Mouse (Mus musculus) lung, adult 2 months (tissue): ENCODE results near the gene Rnf13. TPM values are rescaled to one million over a fixed set of nuclear protein-coding genes. Genes with fewer than 3 reads are reported as not detected.
A peak's percentile ranks its signal among the peaks of the same experiment; 100 is the strongest.

Source experiments
- DNase-seq: peaks from one replicate; pipeline ENCODE4 v3.0.0; 2022
- H3K4me1 ChIP-seq: fragments of 200-500 bp; 2 replicates; pipeline ENCODE4 v1.6.1; 2011; ENCODE audit warnings: low read length; ENCODE audit not compliant: control insufficient read depth, insufficient read depth
- H3K4me3 ChIP-seq: fragments of 200-500 bp; replicated peaks from 2 replicates; pipeline ENCODE3; 2011; ENCODE audit warnings: low read depth, mild to moderate bottlenecking, control low read depth, low read length; ENCODE audit errors: extremely low read depth
- CTCF ChIP-seq: fragments of 200-500 bp; IDR thresholded peaks from 2 replicates; pipeline ENCODE4 v1.5.1; 2011; ENCODE audit warnings: mild to moderate bottlenecking, low read length, control low read depth; ENCODE audit not compliant: insufficient read depth
- POLR2A ChIP-seq: fragments of 200-500 bp; IDR thresholded peaks from 2 replicates; pipeline ENCODE4 v1.6.1; 2011; ENCODE audit warnings: low read depth, mild to moderate bottlenecking, control low read depth, low read length, borderline replicate concordance; ENCODE audit errors: extremely low read depth
- WGBS: fragments of 180-500 bp; shearing (Covaris S2); methylation state at CpG from one replicate; pipeline ENCODE4 v1.1.7; 2018; 5-methylcytosine and 5-hydroxymethylcytosine counted together
- polyA plus RNA-seq: library from polyadenylated mRNA; depleted of rRNA; stranded (reverse); fragments of >200 nt; gene quantifications from 2 replicates; pipeline ENCODE4 v1.2.3, GENCODE M21; 2012; rRNA removed

The Rnf13 gene
- polyA plus RNA-seq, 1 experiment, result 74.5 TPM

DNA sequence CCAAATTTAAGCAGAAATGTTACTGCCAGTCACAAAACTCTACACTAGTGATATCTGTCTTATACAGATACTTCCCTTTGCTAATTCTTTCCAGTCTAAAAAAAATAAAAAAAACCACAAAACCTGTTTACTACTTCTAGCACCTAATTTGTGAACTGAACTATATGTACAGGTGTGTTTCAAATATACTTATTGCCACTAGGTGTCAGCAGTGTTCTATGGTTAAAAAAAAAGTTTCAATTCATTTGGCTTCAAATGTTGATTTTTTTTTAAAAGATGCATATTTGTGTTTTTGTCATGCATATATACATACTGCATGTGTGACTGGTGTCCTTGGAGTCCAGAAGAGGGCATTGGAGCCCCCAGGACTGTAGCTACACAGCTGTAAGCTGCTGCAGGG, 107.9 kb downstream of the Rnf13 start:
- peaks cover 5% of the 10 kb centered on the region; the same call in 1 of the 2 replicates for H3K4me1 ChIP-seq
- TF ChIP-seq CTCF, result peak; percentile 19; the same call in 1 of the 2 replicates
- TF ChIP-seq POLR2A, result no peak
- H3K4me3 ChIP-seq, result no peak overlapping the region
- no peak for DNase-seq

- WGBS, result 47% methylated on average over 11 of the region's 11 CpGs
- DNase-seq, result no peak
- TF ChIP-seq POLR2A (no peak), CTCF (no peak)
- no peak overlapping the region for H3K4me3 ChIP-seq
- peaks cover 5% of the 10 kb centered on the region; the same call in 1 of the 2 replicates for H3K4me1 ChIP-seq
These were observed 110.2 kb downstream of the Rnf13 start for GRCm38 (mm10) chr3:57845786-57846661.

GRCm38 (mm10) chr3:57846662-57846911, 110.7 kb downstream of the Rnf13 start:
- Histone ChIP-seq H3K4me3 (peak overlapping the region; percentile 100), H3K4me1 (peaks cover 5% of the 10 kb centered on the region; the same call in 1 of the 2 replicates)
- 10% methylated on average over 9 of the region's 9 CpGs for WGBS
- no peak for TF ChIP-seq CTCF
- no peak for TF ChIP-seq POLR2A
- DNase-seq, result no peak

DNA sequence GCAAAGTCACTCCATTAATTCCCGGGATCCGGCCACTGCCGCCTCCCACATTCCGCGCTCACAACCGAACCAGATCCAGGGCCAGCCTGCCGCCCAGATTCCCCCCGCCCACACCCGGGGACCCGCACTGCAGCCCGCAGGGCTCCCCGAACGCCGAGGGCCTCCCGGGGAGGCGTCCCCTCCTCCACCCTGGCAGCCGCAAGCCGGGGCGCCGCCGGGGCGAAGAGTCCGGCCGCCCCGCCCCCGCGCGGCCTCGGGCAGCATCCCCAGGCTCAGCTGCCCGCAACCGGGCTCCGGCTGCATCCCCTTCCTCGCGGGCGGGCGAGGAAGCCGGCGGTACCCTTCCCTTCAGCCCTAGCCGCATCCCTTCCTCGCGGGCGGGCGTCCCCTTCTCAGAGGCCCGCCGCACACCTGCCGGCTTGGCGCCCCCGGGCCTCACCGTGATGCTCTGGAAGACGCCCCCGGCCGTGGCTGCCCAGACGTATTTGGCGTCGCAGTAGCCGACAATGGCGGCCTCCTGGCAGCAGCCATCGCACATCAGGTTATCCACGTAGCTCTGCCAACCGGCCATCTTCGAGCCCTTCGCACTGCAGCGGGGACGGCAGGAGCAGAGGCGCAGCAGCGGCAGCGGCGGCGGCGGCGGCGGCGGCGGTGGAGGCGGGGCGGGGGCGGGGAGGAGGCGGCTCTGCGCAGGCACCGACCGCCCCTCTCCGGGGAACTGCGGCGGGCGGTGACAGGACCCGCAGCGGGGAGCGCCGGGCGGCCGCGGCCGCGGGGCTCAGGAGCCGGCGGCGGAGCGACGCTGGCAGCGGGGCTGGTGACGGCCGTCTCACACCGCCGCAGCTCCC, 111.3 kb downstream of the Rnf13 start:
- under 1% methylated on average over 97 of the region's 104 CpGs for WGBS
- H3K4me1 ChIP-seq, result peaks cover 5% of the 10 kb centered on the region; the same call in 1 of the 2 replicates
- peak overlapping the region; percentile 100 for H3K4me3 ChIP-seq
- DNase-seq, result peak; percentile 59
- TF ChIP-seq CTCF (no peak), POLR2A (no peak)

DNA sequence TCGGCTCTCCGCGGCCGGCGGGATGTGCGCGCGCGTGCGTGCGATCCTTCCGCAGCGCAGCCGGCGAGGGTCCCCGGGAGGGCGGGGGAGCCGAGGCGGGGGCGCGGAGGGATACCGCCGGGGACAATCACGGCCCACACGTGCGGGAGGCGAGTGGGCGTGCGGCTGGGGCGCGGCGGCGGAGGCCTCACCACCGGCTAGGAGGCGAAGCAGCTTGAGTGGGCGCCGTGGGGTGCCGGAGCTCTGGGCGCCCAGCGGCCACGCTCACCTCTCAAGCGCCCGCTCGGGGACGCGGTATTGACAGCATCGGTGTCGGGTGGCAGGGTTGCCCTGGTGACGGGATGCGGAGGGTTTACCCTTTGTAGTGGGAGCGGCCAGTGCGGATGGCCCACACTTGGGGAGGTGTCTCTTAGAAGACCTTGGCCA, 111.9 kb downstream of the Rnf13 start, which contains the start of gene Pfn2:
Pfn2 (minus strand) TSS at position 320 of the 426 bp plus-strand sequence.
- DNase-seq, result peak; percentile 49
- under 1% methylated on average over 52 of the region's 52 CpGs for WGBS
- TF ChIP-seq POLR2A (no peak), CTCF (no peak)

GRCm38 (mm10) chr3:57882945-57883344, 147.1 kb downstream of the Rnf13 start:
- H3K4me1 ChIP-seq, result no peaks in the 10 kb centered on the region
- WGBS, result 51% methylated on average over 3 of the region's 3 CpGs
- no peak overlapping the region for H3K4me3 ChIP-seq
- TF ChIP-seq CTCF (no peak), POLR2A (no peak)
- no peak for DNase-seq

More for the DNA sequence above, 111.9 kb downstream of the Rnf13 start, which contains the start of gene Pfn2:
- Histone ChIP-seq H3K4me1 (peaks cover 5% of the 10 kb centered on the region; the same call in 1 of the 2 replicates), H3K4me3 (peak within 1 kb of the TSS; percentile 100)

Other genes with a start within 250 kb of the Rnf13 start
- gene Wwtr1, start 160.2 kb upstream of the Rnf13 start, polyA plus RNA-seq, result 55.7 and 58.7 TPM in 2 replicates
- gene Commd2, start 84.3 kb upstream of the Rnf13 start, polyA plus RNA-seq, result 19.5 and 23.1 TPM in 2 replicates
- 0.26 and 0.51 TPM in 2 replicates for gene Ankub1, start 43.3 kb upstream of the Rnf13 start, polyA plus RNA-seq
- gene Pfn2, start 112.0 kb downstream of the Rnf13 start, polyA plus RNA-seq, result 5.4 and 11.1 TPM in 2 replicates